Mouse (Mus musculus): ENCODE results near the gene Smyd1. TPM values are rescaled to one million over a fixed set of nuclear protein-coding genes. Genes with fewer than 3 reads are reported as not detected.

The Smyd1 gene
- polyA plus RNA-seq, 1 experiment from 2014 or later, result 0.15 TPM

- no peak for DNase-seq (ENCODE audit: extremely low spot score, low spot score)
- no peak overlapping the region for H3K4me3 ChIP-seq
- H3K9me3 ChIP-seq, result no peaks in the 10 kb centered on the region
- H3K27me3 ChIP-seq (ENCODE audit: poor library complexity, severe bottlenecking), result no peaks in the 10 kb centered on the region
- H3K27ac ChIP-seq, result no peak overlapping the region
- no peaks in the 10 kb centered on the region for H3K4me1 ChIP-seq
- H3K36me3 ChIP-seq (replicated peaks), result no peaks in the 10 kb centered on the region
- 88% methylated on average over 1 of the region's 1 CpGs for WGBS
Observed at GRCm38 (mm10) chr6:71180596-71180995, 141.4 kb downstream of the Smyd1 start.

GRCm38 (mm10) chr6:71172812-71173580, 149.0 kb downstream of the Smyd1 start:
- Histone ChIP-seq H3K4me3 (no peak overlapping the region), H3K4me1 (no peaks in the 10 kb centered on the region), H3K36me3 (replicated peaks) (no peaks in the 10 kb centered on the region), H3K9me3 (no peaks in the 10 kb centered on the region), H3K27ac (no peak overlapping the region), H3K27me3 (ENCODE audit: poor library complexity, severe bottlenecking) (no peaks in the 10 kb centered on the region)
- no peak for DNase-seq (ENCODE audit: extremely low spot score, low spot score)
- 87% methylated on average over 10 of the region's 10 CpGs for WGBS

DNA sequence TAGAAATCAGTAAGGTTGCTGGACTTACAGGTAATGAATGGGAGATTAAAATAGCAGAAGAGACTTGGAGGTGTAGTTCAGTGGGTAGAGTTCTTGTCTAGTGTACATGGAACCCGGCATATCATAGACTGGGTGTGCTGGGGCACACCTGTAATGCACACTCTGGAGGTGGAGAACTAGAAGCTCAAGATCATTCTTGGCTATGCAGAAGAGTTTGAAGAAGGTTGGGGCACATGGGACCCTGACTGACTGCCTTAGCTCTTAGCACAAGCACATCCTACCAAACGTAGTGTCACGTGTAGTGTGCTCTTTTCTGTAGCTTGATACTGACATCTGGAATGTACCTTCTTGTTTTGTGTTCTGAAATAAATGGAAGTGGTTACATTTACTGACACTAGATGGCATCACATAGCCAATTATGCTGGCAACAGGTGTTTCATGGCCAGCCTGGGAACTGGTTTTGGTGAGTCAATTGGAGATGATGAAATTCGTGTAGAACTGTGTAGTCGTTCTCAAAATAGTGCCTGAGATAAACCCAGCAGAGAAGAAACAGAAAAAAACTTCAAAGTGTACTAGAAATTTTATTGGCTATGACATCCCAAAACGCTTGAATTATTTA, 155.4 kb downstream of the Smyd1 start:
- peaks cover 6% of the 10 kb centered on the region for H3K4me1 ChIP-seq
- no peak overlapping the region for H3K27ac ChIP-seq
- no peak overlapping the region for H3K4me3 ChIP-seq
- no peaks in the 10 kb centered on the region for H3K9me3 ChIP-seq
- no peaks in the 10 kb centered on the region for H3K36me3 ChIP-seq (replicated peaks)
- 59% methylated on average over 6 of the region's 6 CpGs for WGBS
- H3K27me3 ChIP-seq (ENCODE audit: poor library complexity, severe bottlenecking), result no peaks in the 10 kb centered on the region
- no peak for DNase-seq (ENCODE audit: extremely low spot score, low spot score)

DNA sequence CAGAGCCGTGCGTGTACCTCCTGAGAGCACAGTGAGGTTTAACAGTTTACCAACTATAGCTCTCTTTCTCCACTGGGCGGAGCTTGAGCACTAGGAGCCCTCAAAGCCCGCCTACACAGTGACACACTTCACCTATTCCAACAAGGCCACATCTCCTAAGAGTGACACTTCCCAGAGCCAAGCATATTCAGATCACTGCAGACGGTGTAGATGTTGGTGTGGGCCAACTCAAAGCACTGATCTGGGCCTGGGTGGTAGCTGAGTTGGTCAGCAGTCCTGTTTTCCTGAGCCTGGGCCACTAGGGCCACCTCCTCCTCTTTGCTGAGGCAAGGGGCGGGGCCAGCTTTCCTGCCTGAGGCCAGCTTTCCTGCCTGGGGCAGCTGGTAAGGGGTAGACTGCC, 157.6 kb downstream of the Smyd1 start:
- Histone ChIP-seq H3K9me3 (no peaks in the 10 kb centered on the region), H3K27me3 (ENCODE audit: poor library complexity, severe bottlenecking) (no peaks in the 10 kb centered on the region), H3K4me3 (no peak overlapping the region), H3K36me3 (replicated peaks) (no peaks in the 10 kb centered on the region), H3K27ac (no peak overlapping the region), H3K4me1 (peaks cover 6% of the 10 kb centered on the region)
- WGBS, result 35% methylated on average over 6 of the region's 6 CpGs
- DNase-seq (ENCODE audit: extremely low spot score, low spot score), result no peak

Small RNA genes within 50 kb of the gene (microRNA-seq; reads per million reads assigned to microRNA genes)
- 28.1 reads per million, percentile 34 among the genes with 10 or more reads in this experiment for gene Mir8112

Other genes with a start within 250 kb of the Smyd1 start
- gene Thnsl2, start 177.8 kb downstream of the Smyd1 start, polyA plus RNA-seq (2016; fragmentation: Nextera tagmentation; extraction: Ambion mirVana), result 4.3 and 4.7 TPM in 2 replicates
- not detected in 2 replicates for gene Fabp1, start 122.4 kb downstream of the Smyd1 start, polyA plus RNA-seq (2016; fragmentation: Nextera tagmentation; extraction: Ambion mirVana)
- 30.1 and 31.9 TPM in 2 replicates for gene Krcc1, start 50.6 kb downstream of the Smyd1 start, polyA plus RNA-seq (2016; fragmentation: Nextera tagmentation; extraction: Ambion mirVana)
- 0.09 TPM in 1 of 2 replicates, not detected in the other for gene Cd8b1, start 555 bp upstream of the Smyd1 start, polyA plus RNA-seq (2016; fragmentation: Nextera tagmentation; extraction: Ambion mirVana)
- gene Cd8a, start 51.2 kb upstream of the Smyd1 start, polyA plus RNA-seq (2016; fragmentation: Nextera tagmentation; extraction: Ambion mirVana), result not detected in 2 replicates
- gene Rmnd5a, start 118.4 kb upstream of the Smyd1 start, polyA plus RNA-seq (2016; fragmentation: Nextera tagmentation; extraction: Ambion mirVana), result 8.4 and 9.1 TPM in 2 replicates
- 9.0 and 9.6 TPM in 2 replicates for gene Rnf103, start 171.7 kb upstream of the Smyd1 start, polyA plus RNA-seq (2016; fragmentation: Nextera tagmentation; extraction: Ambion mirVana)
- gene Chmp3, start 221.6 kb upstream of the Smyd1 start, polyA plus RNA-seq (2016; fragmentation: Nextera tagmentation; extraction: Ambion mirVana), result 45.8 and 46.6 TPM in 2 replicates